Mouse (Mus musculus): ENCODE measurements around the gene Cbx7. TPM values are rescaled to one million over a fixed set of nuclear protein-coding genes. Genes with fewer than 3 reads are reported as not detected.

The Cbx7 gene
- total RNA-seq (2021): 1 to 10 TPM; 9.4 to 9.8 TPM

DNA sequence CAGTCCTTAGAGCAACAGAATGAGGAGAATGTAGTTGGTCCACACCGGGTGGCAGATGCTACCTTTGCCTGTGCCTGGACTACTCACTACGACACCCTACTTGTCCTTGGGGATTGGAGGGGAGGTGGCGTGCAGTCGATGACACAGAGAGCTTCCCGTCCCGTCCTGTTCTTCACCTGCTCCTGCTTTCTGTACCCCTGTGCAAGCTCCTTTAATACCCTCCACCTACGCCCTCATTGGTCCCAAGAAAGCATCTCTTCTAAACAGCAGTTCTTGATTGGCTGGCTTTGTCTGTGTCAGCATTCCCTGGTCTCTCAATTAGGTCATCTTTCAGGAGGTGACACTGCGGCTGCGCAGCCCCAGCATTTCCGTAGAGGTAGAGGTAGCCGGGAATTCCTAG is at the start of gene Cbx7:
Gene Cbx7, minus strand, starts transcription at position 180 of the 400 bp plus-strand sequence.
- DNase-seq (ENCODE audit: low spot score): no peak
- intact Hi-C loops (cut with DNase I): no loop called here

- intact Hi-C loops (cut with DNase I): no loop called here
- no peak for DNase-seq (ENCODE audit: low spot score)
Observed at GRCm38 (mm10) chr15:80020516-80020915, 49.6 kb upstream of the Cbx7 start.

DNA sequence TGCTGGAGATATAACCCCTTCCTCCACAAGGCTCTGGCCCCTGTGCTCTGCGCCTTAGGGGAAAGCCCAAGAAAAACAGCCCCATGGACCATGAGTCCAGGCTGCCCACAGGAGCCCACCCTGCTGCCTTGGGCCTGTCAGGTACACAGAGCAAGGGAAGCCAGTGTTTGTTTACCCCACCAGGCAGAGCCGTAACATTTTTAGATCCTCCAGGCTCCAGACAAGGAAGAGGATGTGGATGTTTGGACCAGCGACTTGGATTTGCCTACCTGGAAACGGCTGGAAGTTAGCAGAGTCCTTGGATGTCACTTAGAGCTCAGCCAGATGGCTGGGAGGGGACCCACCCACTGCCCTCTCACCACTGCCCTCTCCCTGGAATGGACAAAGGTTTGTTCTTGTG is 48.7 kb upstream of the Cbx7 start:
- intact Hi-C loops (cut with DNase I): no loop called here

GRCm38 (mm10) chr15:80019220-80019619 is 48.3 kb upstream of the Cbx7 start:
- intact Hi-C loops (cut with DNase I): no loop called here
- no peak for DNase-seq (ENCODE audit: low spot score)

More for the DNA sequence above, 48.7 kb upstream of the Cbx7 start:
- no peak for DNase-seq (ENCODE audit: low spot score)

DNA sequence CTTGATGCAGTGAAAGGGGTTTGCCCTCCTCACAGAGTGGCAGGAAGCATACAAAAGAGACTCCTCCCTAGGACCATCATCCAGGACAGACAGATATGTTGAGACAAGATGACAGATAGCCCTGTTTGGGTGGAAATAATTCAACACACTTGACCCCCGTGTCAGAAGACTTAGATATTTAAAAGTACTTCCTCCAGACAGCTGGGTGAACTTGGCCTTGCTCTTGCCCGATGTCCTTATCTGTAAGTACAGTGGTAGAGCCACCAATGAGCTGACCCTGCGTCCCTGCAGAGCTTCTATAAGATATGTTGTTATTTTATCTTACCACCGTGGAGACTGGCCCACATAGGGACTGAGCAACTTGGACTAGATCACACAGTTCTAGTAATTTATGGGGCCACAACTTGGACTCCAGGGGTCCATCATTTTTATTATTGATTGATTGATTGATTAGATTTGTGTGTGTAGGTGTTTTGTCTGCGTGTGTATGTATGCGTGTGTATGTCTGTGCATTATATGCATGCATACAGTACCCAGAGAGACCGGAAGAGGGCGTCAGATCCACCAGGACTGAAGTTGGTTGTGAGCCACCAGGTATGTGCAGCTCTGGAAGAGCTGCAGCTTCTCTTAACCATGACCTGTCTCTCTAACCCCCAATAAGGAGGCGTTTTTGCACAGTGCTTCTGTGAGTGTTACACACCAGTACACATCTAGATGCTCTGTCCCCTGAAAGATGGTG is 45.8 kb upstream of the Cbx7 start:
- intact Hi-C loops (cut with DNase I): no loop called here
- DNase-seq (ENCODE audit: low spot score): no peak

- intact Hi-C loops (cut with DNase I): loop anchor here (2.0 kb wide), 1 partner anchor 35 kb away; no protein-coding TSS in a partner anchor
Observed at GRCm38 (mm10) chr15:80015211-80015952, 44.5 kb upstream of the Cbx7 start.

DNA sequence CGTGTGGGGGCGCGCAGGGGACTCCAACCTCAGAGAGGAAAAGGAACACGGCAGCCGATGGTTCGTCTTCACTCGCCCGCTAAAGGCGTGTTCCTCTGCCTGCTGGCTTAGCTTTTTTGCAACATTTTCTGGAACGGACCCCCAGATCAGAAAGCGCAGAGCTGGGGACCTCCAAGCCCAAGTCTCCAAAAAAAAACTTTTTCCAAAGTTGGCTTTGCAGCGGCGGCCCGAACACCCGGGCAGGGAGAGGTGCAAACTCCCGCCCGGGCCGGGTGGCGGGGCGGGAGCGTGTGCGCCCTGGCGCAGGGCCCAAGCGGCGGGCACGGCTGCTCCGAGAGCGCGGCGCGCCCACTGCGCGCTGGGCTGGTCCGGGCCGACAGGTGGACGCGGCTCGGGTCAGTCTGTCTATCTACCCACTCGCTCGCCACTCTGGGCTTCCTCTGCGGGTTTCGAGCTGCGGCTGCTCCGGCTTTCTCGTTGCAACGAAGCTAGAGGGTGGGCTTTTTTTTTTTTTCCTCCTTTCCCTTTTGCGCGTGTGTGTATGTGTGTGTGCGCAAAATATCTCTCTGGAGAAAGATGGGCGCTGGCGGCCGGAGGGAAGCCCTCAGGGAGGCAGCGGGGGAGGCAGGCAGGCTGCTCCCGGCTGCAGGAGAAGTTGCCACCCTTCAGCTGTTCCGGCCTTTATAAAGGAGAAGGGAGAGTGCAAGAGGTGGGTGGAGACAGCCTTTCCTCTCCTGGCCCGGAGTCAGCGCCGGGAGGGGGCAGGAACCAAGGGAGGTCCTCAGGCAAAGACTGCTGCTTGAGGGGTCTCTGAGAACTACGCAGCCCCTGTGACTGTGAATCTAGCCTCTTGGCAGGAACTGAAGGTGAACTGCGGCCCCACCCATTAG is 43.6 kb upstream of the Cbx7 start, which contains the start of gene Pdgfb:
Gene Pdgfb, minus strand, starts transcription at position 657 of the 890 bp plus-strand sequence.
- intact Hi-C loops (cut with DNase I): loop anchor here (2.0 to 5.0 kb wide), 2 partner anchors 36 to 58 kb away; no protein-coding TSS in a partner anchor
- DNase-seq (ENCODE audit: low spot score): peak; percentile 69

More at GRCm38 (mm10) chr15:80015211-80015952, 44.5 kb upstream of the Cbx7 start:
- no peak for DNase-seq (ENCODE audit: low spot score)

- intact Hi-C loops (cut with DNase I): loop anchor here (2.0 to 5.0 kb wide), 2 partner anchors 37 to 58 kb away; no protein-coding TSS in a partner anchor
- DNase-seq (ENCODE audit: low spot score): no peak
Observed at GRCm38 (mm10) chr15:80014031-80014320, 43.1 kb upstream of the Cbx7 start.

- DNase-seq (ENCODE audit: low spot score): no peak
- intact Hi-C loops (cut with DNase I): loop anchor here (2.0 to 5.0 kb wide), 2 partner anchors 37 to 59 kb away; no protein-coding TSS in a partner anchor
Observed at GRCm38 (mm10) chr15:80013256-80014030, 42.5 kb upstream of the Cbx7 start.

DNA sequence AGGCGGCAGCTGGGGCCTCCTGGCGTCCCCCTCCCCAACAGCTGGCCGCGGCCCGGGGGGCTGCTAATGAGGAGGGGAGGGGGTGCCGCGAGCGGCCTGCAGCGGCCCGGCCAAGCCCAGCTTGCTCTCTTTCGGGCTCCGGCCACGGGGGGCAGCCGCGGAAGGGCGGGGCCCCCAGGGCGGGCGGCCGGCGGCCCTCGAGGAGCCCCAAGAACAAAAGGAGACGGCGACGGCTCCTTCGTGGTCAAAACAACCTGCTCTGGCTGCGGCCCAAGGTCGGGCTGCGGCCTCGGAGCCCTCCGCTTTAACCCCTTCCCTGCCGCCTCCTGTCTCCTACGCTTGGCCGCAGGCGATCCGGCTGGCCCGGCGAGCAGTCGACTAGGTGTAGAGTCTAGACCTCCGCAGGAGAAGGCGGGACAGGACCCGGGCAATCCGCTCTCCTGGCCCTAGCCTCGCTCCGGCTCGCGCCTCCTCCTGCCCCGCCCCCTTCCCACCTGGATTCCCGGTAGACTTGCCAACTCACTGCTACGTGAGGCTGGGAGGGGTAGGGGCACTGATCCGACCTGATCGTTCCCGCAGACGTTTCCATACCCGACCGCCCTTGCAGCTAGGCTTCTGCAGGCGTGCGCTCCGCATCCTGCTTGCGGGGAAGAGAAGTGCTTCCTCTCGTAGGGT is 41.7 kb upstream of the Cbx7 start:
- intact Hi-C loops (cut with DNase I): loop anchor here (5.0 kb wide), 1 partner anchor 60 kb away; no protein-coding TSS in a partner anchor
- DNase-seq (ENCODE audit: low spot score): no peak

GRCm38 (mm10) chr15:80011778-80012526 is 41.0 kb upstream of the Cbx7 start:
- no peak for DNase-seq (ENCODE audit: low spot score)
- intact Hi-C loops (cut with DNase I): loop anchor here (5.0 kb wide), 1 partner anchor 60 kb away; no protein-coding TSS in a partner anchor

DNA sequence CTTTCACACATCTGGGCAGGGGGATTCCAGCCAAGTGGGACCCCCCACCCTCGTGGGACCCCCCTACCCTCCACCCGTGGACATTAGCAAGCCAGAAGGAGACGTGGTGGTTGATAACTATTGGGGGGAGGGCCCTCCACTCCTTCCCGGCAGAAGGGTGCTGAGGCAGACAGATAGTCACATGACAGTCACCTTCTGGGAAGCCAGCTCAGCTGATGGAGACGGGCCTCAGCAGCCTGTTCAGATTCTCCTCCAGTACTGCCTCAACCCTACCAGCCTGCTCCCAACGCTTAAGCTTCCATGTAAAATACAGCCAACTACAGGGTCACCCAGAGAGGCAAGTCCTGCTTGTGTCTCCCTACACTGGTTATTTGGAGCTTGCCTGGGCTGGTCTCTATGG is 40.3 kb upstream of the Cbx7 start:
- no peak for DNase-seq (ENCODE audit: low spot score)
- intact Hi-C loops (cut with DNase I): loop anchor here (5.0 kb wide), 1 partner anchor 61 kb away; no protein-coding TSS in a partner anchor

GRCm38 (mm10) chr15:80010182-80010558 is 39.3 kb upstream of the Cbx7 start:
- intact Hi-C loops (cut with DNase I): loop anchor here (5.0 kb wide), 1 partner anchor 62 kb away; no protein-coding TSS in a partner anchor
- no peak for DNase-seq (ENCODE audit: low spot score)

- intact Hi-C loops (cut with DNase I): loop anchor here (5.0 kb wide), 1 partner anchor 63 kb away; no protein-coding TSS in a partner anchor
- DNase-seq (ENCODE audit: low spot score): no peak
Observed at GRCm38 (mm10) chr15:80009421-80010181, 38.7 kb upstream of the Cbx7 start.

GRCm38 (mm10) chr15:80008461-80008860 is 37.5 kb upstream of the Cbx7 start:
- intact Hi-C loops (cut with DNase I): no loop called here
- no peak for DNase-seq (ENCODE audit: low spot score)

DNA sequence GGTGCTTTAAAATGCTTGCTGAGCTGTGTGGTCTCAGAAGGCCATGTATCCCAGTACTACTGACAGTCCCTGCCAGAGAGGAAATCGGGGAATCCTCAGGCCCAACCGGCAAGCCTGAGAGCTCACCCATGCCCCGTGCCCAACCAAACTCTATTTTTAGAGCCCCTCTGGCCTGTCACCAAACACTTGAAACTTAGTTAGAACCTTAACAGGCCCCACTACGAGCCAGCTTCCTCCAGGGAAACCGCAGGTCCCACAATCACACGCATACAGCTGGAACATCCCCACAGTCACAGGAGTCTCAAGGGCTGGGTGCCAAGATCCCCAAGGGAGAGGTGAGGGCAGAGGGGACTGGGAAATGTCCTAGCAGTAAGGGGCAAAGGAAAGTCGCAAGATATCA is 35.2 kb upstream of the Cbx7 start:
- intact Hi-C loops (cut with DNase I): no loop called here
- no peak for DNase-seq (ENCODE audit: low spot score)

GRCm38 (mm10) chr15:80005436-80005835 is 34.5 kb upstream of the Cbx7 start:
- no peak for DNase-seq (ENCODE audit: low spot score)
- intact Hi-C loops (cut with DNase I): loop anchor here (2.0 kb wide), 2 partner anchors 45 to 53 kb away; no protein-coding TSS in a partner anchor

Measured in heart, postnatal 25 days (tissue).